Mouse (Mus musculus) fat pad, adult 2 months (tissue): ENCODE results near the gene Eef1akmt2.

ENCODE experiments used
- DNase-seq: peaks from one replicate; pipeline ENCODE4 v3.0.0-alpha.2; 2011; ENCODE audit warnings: low read depth, low spot score; ENCODE audit errors: extremely low read depth

Gene Eef1akmt2

DNA sequence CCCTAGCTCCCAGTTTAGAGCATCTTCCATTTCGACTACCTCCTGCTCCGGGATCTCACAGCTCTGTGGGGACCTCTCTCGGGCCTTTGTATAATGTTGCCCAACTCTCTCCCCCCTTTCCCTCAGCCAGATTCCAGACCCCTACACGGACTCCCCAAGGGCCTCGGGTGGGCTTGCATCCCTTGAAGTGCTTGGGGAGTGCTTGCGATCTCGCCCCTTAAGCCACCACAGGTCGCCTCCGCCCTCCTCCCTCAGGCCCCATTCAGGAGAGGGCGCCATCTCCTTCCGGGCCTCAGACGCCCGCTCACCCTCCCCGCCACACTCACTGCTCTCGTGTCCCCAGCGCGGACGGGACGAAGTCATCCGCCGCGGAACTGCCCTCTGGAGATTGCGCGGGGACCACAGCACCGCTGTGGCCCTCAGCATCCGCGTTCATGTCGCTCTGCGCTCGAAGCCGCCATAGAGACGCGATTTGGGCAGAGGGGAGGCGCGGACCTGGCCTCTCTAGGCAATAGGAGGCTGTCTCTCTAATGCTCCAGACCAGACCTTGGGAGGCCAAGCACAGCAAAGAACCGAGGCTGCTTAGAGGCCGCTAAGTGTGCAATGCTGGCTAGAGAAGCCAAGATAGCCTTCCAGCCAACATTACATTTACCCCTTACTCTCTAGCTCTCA is at the start of gene Eef1akmt2:
Gene Eef1akmt2, minus strand, starts transcription at position 501 of the 672 bp plus-strand sequence.
- DNase-seq: no peak

DNA sequence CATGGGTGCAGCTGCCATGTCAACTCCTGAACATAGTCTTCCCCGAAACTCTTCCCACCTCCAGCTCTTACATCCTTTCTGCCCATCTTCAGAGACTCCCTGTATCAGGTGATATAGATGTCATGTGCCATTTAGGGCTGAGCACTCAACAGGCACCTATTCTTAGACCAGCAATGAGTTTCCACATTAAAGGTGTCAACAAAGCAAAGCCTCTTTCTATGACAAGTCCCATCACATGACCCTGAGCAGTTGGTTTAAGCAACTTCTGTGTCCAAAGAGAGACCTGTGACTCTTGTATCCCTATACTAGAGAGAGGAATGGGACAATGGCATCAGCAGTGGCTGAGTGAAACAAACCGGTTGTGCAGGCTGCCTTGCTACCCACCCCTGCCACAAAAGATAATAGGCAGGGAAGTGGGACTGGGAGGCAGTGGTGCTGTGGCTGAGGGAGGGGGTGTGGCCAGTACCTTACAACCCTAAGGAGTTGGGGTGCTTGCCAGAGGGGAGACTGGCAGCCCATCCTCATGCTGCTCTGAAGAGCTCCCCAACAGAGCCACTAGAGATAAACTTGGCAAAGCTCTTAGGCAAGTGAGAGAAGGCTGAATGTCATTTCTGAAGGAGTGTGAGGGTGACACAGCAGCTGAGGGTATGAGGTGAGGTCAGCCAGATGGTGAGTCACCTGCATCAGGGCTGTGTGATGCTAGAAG is 48.5 kb upstream of the Eef1akmt2 start:
- DNase-seq: no peak

DNA sequence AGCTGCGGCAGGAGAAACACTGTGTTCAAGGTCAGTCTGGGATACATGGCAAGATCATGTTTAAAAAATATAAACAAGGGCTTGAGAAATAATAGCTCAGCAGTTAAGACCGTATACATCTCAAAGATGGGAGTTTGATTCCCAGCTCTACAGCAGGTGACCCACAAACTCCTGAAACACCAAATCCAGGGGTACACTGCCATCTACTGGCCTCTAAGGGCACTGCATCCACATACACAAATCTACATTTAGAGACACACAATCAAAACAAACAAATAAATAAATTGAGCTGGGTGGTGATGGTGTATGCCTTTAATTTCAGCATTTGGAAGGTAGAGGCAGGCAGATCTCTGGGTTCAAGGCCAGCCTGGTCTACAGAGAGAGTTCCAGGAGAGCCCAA is 45.8 kb upstream of the Eef1akmt2 start:
- DNase-seq: no peak

DNA sequence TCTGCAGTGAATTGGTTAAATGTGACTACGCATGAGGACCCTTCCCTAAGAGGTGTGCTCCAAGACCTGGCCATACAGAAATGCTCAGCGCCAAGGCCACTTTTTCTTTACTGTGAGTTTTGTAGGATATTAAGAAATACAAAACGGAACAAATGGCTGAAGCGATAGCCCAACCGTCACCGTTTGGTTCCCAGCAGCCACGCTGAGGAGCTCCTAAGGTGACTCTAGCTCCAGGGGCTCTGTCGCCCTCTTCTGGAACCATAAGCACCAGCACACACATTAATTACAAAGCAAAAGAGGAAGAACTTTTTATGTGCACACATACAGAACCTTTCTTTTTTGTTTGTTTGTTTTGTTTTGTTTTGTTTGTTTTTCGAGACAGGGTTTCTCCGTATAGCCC is 44.8 kb upstream of the Eef1akmt2 start:
- DNase-seq: no peak

DNA sequence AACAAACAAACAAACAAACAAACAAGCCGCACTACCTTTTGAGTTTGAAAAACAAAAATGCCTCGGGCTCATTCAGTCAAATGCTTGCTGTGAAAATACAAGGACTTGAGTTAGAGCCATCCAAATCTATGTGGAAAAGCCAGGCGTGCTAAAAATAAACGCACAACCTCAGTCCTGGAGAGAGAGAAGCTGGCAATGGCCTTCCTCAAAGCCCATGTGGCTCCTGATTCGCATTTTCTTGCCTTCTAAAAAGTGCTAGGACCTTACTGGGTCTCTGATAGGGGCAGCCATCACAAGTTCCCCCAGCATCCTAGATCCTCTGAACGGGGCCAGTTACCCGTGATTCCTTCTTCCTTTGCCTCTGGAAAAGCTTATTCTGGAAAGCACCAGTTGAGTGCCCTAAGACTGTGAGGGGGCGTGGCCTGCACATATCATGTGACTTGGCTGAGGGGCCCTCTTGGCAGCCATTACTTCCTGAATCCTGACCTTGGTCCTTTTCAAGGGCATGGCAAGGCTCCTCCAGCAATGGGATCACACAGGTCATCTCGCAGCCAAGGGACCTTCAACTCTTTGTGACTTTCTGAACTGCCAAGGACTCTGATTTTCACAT is 43.8 kb upstream of the Eef1akmt2 start:
- DNase-seq: no peak

DNA sequence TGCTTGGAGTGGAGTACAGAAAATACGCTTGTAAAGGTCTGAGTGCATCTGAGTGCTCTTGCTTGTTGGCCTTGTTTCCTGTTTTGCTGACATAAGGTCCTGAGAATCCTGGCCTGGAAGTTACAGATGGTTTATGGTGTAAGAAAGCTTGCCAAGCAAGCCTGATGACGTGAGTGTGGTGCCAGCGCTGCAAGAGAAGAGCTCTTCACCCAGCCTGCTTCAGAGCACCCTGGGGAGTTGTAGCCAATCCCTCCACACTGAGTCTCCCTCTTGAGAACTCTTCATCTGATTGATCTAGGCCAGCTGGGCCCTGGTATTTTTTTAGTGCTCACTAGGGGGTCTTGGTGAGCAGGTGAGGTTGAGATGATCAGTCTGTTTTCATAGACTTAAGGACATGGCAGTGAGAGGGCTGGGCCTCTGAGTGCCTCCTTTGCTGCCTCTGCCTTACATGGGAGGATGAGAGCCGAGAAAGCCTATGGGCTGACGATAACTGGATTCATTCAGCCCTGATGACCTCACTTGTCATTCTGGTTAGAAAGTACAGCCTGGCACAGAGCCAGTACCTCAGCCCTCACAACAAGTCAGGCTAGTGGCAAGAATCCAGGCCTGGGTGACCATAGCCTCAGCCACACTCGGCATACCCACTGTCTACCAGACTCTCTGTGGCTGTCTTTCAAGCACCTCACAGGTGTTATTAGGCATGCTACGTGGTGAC is 42.5 kb upstream of the Eef1akmt2 start:
- DNase-seq: no peak

DNA sequence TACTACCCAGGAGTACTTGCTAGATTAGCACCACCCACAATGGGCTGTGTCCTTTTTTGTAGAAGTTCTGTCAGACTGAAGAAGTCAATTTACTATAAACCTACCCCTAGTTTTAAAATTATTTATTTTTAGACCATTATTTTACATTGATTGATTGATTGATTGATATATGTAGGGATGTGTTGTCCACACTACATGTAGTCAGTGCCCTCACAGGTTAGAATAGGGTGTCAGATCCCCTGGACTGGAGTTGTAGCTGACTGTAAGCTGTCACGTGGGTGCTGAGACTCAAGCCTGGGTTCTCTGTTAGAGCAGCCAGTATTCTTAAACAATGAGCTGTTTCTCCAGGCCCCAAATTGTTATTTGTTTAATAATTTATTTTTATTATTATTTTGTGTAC is 40.9 kb upstream of the Eef1akmt2 start:
- no peak for DNase-seq

DNA sequence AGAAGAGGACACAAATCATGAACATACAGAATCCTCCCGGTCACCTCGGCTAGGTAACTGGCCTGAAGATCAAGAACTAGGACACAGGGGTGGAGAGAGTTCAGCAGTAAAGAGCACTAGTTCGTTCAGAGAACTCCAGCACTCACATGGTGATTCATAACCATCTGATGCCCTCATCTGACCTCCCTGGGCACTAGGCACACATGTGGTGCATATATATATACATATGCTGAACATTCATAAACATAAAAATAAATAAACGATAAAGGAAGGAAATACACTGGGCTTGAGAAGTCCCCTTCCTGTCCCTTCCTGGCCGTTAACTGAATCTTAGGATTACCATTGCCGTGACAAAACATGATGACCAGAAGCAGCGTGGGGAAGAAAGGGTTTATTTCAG is 40.3 kb upstream of the Eef1akmt2 start:
- no peak for DNase-seq

DNA sequence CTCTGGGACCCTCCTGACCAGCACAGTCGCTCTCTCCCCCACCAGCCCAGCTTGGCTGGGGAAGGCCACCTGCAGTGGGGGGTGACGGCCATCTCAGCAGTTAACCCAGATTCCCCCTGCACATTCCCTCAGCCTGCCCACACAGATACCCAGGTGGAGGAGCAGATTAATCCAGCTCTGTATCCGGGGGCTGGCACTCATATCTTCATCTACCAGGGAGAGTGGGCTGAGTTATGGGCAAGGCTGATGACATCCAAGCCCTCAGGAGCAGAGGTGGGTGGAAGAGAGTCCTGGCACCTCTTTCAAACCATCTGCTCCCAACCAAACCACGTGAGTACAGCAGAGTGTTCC is 39.8 kb upstream of the Eef1akmt2 start:
- DNase-seq: no peak

DNA sequence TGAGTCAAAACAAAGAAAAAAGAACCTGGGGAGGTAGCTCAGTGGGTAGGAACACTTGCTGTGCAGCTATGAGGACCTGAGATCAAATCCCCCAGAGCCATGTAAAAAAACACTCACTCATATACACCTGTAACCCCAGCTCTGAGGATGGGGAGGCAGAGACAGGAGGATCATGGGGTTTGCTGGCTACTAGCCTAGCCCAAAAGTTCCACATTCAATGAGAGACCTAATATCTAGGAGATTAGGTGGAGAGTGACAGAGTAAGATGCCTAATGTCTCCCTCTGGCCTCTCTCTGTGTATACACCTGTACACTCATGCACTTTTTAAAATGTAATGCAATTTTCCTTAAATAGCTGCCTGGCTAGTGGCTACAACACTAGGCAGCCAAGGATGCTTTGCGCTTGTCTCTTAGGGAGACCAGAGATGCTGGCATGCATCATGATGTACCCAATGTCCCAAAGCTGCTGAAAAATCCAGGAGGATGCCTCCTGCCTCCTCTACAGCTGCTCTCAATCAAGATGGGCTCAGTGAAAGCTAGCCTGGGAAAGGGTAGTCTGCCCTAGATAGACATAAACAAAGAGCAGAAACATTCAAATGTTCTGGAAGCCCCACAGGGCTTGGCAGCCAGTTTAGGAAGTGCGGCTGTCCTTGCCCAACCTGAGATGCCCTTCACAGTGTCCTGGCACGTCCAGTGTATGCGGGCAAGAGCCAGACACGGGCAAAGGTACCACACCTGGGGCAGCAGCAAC is 39.3 kb upstream of the Eef1akmt2 start:
- no peak for DNase-seq

DNA sequence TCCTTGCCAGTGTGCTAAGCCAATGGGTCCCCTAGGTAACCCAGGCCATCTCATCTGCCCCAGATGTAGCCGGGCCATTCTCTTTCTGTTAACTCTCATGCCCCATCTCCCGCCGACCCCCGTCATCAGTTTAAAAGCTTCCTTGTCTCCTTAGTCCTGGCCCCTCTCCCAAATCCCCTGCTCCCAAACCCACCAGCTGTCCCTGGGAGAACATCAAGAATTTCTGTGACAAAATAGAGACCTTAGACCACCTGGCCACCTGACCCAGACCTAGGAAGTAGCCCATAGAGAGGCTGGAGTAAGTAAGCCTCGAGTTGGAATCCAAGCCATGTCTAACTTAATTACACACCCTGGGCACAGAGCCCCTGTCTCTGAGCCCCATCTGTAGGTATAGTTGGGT is 37.7 kb upstream of the Eef1akmt2 start:
- DNase-seq: no peak

DNA sequence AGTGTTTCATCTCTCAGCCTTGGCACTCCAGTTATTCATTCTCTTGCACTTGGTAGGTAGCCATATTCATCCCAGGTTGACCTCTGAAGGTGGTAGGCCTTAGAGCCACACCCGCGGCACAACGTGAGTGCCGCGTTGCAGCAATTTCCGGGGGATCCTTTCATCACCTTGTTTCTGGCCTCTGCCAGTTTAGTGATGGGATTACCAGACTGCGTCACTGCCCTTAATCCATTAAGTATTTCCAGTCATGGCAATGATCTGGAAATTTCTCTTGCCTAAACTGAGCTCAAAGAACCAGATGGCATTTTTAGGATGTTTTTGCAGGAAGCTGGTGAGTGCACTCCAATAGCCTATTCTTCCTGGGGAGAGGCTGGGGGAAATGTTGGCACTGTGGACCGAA is 37.2 kb upstream of the Eef1akmt2 start:
- DNase-seq: no peak

DNA sequence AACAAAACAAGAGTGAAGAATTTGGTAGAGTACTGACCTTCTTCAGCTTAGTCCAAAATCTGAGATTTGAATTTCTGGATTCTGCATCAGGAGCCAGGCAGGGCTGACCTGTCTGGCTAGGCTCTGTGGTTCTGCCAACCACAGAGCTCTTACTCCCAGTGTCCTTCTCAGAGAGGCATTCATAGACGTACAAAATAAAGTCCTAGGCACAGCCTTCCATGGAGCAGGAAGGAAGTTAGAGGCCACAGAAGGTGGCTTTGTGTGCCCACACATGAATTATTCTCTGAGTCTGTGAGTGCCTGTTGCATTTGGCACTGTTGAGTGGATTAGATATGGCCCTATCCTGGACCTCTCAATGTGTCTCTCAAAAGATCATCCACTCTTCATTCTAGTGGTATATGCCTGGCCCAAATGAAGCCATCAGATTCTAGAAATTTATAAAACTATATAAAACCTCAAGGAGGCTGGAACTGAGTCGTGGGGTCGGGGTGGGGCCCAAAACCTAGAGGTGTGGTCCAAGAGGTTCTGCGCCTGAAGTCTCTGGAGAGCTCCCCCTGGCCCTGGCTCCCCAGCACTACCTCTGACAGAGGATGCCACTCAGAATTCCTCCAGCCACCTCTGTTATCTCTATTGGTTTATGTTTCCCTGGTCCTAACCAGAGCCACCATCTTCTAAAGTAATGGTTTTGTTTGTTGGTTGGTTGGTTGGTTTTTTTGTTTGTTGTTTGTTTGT is 36.2 kb upstream of the Eef1akmt2 start:
- DNase-seq: no peak

DNA sequence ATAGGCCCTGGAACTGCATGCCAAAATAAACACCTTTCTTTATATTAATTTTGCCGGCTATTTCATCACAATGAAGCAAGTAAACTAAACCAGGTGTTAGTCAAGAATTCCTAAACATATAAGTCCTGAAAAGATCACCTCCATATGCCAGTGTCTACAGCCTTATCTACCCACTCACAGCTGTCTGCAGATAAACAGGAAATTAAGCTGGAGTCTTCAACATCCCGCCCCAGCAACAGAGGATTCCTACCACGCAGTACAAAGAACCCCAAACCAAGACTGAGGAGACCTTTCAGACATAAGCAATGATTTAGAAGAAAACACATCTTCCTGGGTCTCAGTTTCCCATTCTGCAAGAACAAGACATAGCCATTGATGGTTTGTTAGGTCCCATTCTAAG is 35.6 kb upstream of the Eef1akmt2 start:
- DNase-seq: no peak

DNA sequence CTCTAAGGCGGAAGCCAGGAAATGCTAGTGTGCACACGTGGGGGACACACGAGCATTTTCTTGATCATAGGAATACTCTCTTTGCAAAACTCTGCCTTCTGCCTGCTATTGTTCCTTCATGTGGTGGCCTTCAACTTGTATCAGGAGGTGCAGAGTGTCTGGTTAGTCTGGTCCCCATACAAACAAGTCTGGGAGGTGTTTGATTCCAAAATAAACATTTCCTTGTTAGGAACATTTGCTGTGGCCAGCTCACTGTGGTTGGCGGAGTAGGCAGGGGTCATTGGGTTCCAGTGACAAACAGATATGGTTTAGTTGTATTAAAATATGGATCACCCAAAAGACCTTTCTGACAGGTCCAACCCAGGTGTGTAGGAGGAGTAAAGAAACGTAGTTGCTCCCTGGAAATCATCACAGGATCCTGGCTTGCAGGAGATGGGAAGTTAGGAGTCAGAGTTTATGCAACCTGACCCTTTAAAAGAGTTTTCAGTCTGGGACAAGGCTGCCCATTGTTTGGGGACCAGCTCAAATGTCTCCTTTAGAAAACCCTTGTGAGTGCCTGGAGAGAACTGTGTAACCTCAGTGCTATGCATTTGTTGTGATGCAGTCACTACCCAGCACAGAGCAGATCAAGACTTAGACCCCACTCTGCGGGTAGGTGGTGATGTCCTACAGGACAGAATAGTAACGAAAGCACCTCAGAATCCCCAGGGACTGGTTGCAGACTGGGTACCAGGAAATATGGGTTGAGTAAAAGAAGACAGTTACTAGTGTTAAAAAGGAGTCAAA is 34.7 kb upstream of the Eef1akmt2 start:
- no peak for DNase-seq

DNA sequence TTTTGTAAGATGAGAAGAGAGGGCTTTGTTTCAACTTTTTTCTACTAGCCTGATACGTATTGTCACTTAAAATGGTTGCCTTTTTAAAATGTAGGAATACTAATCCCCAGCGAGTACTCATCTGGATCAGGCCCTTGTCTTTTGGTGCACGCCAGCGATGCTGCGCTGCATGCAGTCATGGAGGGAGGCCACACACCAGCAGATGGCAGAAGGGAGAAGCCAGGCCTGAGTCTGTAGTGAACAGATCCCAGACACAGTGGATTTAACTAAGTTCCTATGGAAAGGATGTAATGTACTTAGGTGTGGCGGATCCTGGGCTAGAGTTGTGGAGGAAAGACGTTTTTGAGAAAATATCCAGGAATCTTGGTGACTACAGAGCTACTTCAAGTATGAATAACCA is 31.6 kb upstream of the Eef1akmt2 start:
- DNase-seq: no peak

DNA sequence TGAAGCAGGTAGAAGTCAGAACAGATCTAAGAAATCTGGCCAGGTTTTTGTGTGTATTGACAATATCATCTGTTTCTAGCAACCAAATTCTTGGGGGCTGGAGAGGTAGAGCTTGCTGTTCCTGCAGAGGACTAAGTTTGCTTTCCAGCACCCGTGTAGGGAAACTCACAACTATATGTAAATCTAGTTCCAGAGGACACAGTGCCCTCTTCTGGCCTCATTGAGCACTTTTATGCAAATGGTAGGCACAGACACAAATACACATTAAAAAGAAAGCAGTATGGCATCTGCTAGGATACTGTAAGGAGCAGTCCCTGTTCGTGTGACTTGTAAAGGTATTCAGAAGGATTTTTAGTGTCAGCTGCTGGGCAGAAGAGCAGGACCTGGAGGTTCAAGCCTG is 29.9 kb upstream of the Eef1akmt2 start:
- DNase-seq: no peak

DNA sequence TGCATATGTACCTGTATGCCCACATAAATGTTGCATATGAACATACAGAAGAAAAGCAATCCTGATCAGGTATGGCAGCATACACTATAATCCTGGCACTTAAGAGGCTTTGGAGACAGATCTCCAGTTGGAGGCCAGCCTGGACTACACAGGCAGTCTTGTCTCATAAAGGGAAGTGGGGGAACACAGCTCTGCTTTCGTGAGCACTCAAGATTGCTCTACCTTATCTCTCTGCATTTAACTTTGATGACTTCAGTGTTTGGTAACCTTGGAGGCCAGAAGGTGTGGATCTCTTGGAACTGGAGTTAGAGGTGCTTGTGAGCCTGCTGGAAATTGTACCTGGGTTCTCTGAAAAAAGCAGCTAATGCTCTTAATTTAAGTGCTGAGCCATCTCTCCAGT is 27.8 kb upstream of the Eef1akmt2 start:
- no peak for DNase-seq

DNA sequence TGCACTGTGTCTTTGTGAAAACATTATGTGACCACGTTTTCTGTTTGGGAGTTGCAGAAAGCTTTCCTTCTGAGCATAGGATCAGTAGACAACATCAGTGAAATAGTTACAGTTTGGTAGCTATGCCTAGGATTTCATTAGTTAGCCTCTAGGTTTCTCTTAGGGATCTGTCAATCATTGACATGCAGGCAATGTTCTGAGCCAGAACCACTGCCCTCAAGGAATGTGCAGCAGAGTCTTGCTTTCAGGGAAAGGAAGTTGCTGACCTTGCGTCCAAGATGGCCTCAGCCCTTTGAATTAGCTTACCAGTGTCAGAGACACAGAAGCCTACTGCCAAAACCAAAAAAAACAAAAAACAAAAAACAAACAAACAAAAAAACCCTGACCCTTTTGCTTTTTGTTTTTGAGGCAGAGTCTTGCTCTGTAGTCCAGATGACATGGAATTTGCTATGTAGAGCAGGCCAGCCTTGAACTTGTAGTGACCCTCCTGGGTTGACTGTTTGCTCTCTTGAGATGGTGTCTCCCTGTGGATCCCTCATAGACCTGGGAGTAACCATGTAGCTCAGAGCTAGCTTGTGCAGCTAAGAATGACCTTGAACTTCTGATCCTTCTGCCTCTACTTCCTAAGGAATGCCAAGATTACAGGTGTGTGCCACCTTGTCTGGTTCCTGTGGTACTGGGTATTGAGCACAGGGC is 23.1 kb upstream of the Eef1akmt2 start:
- no peak for DNase-seq
